Mouse (Mus musculus): ENCODE measurements at regions not wholly inside any gene's neighbourhood (a gene's known extent, or its start where the extent isn't known, plus 50 kb on each side); places are given as distances from the start of the nearest gene placed in this dataset.
A peak's percentile ranks its signal among the peaks of the same experiment; 100 is the strongest.
"Not testable (repeated sequence)": the region's sequence is repeated elsewhere in the genome, so short reads cannot be mapped to it uniquely, and the experiment has no call there.

GRCm38 (mm10) chr3:130828346-130828745 lies 98.1 kb upstream of the Rpl34 start:
- no peak for DNase-seq (ENCODE audit: low read depth, low spot score)

- no peak for DNase-seq (ENCODE audit: low read depth, low spot score)
These were observed 97.7 kb upstream of the Rpl34 start for GRCm38 (mm10) chr3:130827934-130828333.

GRCm38 (mm10) chr3:130827021-130827420 lies 96.8 kb upstream of the Rpl34 start:
- DNase-seq (ENCODE audit: low read depth, low spot score), result no peak

- DNase-seq (ENCODE audit: low read depth, low spot score), result no peak
These were observed 89.6 kb upstream of the Rpl34 start for GRCm38 (mm10) chr3:130819837-130820098.

GRCm38 (mm10) chr3:130819031-130819836 lies 89.0 kb upstream of the Rpl34 start:
- DNase-seq (ENCODE audit: low read depth, low spot score), result no peak

- peak; percentile 36 for DNase-seq (ENCODE audit: low read depth, low spot score)
These were observed 88.4 kb upstream of the Rpl34 start for GRCm38 (mm10) chr3:130818467-130819030.

GRCm38 (mm10) chr3:130809696-130810665 lies 79.8 kb upstream of the Rpl34 start:
- no peak for DNase-seq (ENCODE audit: low read depth, low spot score)

- no peak for DNase-seq (ENCODE audit: low read depth, low spot score)
These were observed 75.1 kb upstream of the Rpl34 start for GRCm38 (mm10) chr3:130805345-130805744.

GRCm38 (mm10) chr3:130804327-130804662 lies 74.1 kb upstream of the Rpl34 start:
- DNase-seq (ENCODE audit: low read depth, low spot score), result no peak

- peak; percentile 35 for DNase-seq (ENCODE audit: low read depth, low spot score)
These were observed 73.6 kb upstream of the Rpl34 start for GRCm38 (mm10) chr3:130803591-130804326.

- no peak for DNase-seq (ENCODE audit: low read depth, low spot score)
These were observed 69.8 kb upstream of the Rpl34 start for GRCm38 (mm10) chr3:130800016-130800415.

- not testable (repeated sequence) for DNase-seq (ENCODE audit: low read depth, low spot score)
These were observed 67.8 kb upstream of the Rpl34 start for GRCm38 (mm10) chr3:130797956-130798355.

- DNase-seq (ENCODE audit: low read depth, low spot score), result no peak
These were observed 66.3 kb upstream of the Rpl34 start for GRCm38 (mm10) chr3:130796531-130796930.

- DNase-seq (ENCODE audit: low read depth, low spot score), result no peak
These were observed 65.2 kb upstream of the Rpl34 start for GRCm38 (mm10) chr3:130795396-130795795.

- DNase-seq (ENCODE audit: low read depth, low spot score), result no peak
These were observed 64.1 kb upstream of the Rpl34 start for GRCm38 (mm10) chr3:130794142-130794925.

- DNase-seq (ENCODE audit: low read depth, low spot score), result no peak
These were observed 50.6 kb upstream of the Rpl34 start for GRCm38 (mm10) chr3:130780706-130781240.

Data from skeletal muscle tissue, adult 2 months (tissue).